Mouse (Mus musculus) liver, postnatal 0 days (tissue): ENCODE measurements around the gene Clip3.

Source experiments
- CTCF ChIP-seq: sonication (generic); IDR thresholded peaks from 2 replicates; pipeline ENCODE4 v1.5.1; 2016; ENCODE audit warnings: antibody characterized with exemption, low read depth
- EP300 ChIP-seq: IDR thresholded peaks from 2 replicates; pipeline ENCODE4 v1.6.1; 2016; ENCODE audit warnings: antibody characterized with exemption, low read depth, mild to moderate bottlenecking

- TF ChIP-seq EP300 (no peak), CTCF (peak; percentile 74)
These were observed 9.4 kb downstream of the Clip3 start for GRCm38 (mm10) chr7:30300914-30301313.
